Mouse (Mus musculus): Measurements from ENCODE around the gene Adamts18. TPM values are rescaled to one million over a fixed set of nuclear protein-coding genes. Genes with fewer than 3 reads are reported as not detected.

Gene Adamts18
- total and polyA plus RNA-seq, 2 experiments from 2014 or later: 4.0 to 6.2 TPM

DNA sequence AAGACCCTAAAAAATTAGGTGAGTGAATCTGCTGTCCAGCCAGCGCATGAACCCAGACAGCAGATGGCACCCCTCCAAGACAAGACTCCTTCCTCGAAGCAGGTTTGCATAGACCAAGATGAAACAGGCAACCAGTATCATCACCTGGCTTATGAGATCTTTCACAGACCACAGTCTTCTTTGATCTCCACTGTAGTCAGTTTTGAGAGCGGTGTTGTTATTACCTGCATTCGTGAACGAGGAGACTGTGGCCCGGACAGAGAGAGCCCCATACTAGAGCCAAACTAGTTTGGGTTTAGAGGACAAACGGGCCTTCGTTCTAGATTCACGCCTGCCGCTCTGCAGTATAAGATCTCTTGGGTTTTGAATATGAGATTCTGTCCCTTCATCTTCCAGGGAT lies 178.6 kb downstream of the Adamts18 start:
- ATAC-seq: no peak
- Histone ChIP-seq H3K27me3 (ENCODE audit: insufficient read depth, low read length) (no peaks in the 10 kb centered on the region), H3K36me3 (ENCODE audit: insufficient read depth, low read length) (no peaks in the 10 kb centered on the region), H3K4me3 (ENCODE audit: low read length) (no peak overlapping the region), H3K4me2 (ENCODE audit: low read depth, low read length) (no peak overlapping the region), H3K9me3 (ENCODE audit: low read length) (no peaks in the 10 kb centered on the region), H3K27ac (no peak overlapping the region), H3K9ac (replicated peaks; ENCODE audit: low read length) (no peak overlapping the region), H3K4me1 (ENCODE audit: insufficient read depth, low read length) (no peaks in the 10 kb centered on the region; the same call in 1 of the 2 replicates)
- TF ChIP-seq CTCF (IDR thresholded peaks at IDR 0.05; ENCODE audit: low read depth): peak; percentile 33; the same call in 1 of the 2 replicates
- no peak for DNase-seq (ENCODE audit: low spot score)
- WGBS: 92% methylated on average over 10 of the region's 10 CpGs

GRCm38 (mm10) chr8:113666714-113667432 lies 181.7 kb downstream of the Adamts18 start:
- Histone ChIP-seq H3K9me3 (ENCODE audit: low read length) (no peaks in the 10 kb centered on the region), H3K27me3 (ENCODE audit: insufficient read depth, low read length) (no peaks in the 10 kb centered on the region), H3K4me2 (ENCODE audit: low read depth, low read length) (no peak overlapping the region), H3K4me3 (ENCODE audit: low read length) (no peak overlapping the region), H3K9ac (replicated peaks; ENCODE audit: low read length) (no peak overlapping the region), H3K4me1 (ENCODE audit: insufficient read depth, low read length) (no peaks in the 10 kb centered on the region; the same call in 1 of the 2 replicates), H3K27ac (no peak overlapping the region), H3K36me3 (ENCODE audit: insufficient read depth, low read length) (no peaks in the 10 kb centered on the region)
- ATAC-seq (no peak), DNase-seq (ENCODE audit: low spot score) (no peak)
- TF ChIP-seq CTCF (IDR thresholded peaks at IDR 0.05; ENCODE audit: low read depth): no peak
- WGBS: 65% methylated on average over 16 of the region's 16 CpGs

DNA sequence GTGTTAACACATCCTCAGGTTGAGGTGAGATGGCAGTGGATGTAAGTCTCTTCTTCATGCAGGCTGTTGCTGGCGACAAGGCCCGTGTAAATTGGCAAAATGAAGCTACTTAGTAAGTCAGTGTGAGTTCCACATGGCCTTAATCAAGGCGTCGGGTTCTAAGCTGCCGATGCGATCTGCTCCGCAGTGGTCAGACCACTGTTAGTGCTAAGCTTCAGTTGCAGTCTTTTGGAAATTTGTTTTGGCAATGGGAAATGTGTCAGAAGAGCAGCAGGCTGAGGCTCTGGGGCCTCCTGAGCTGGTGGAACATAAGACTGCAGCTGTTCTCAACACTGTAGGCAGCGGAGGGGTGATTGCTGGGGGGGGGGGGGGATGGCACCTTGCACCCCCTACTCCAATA lies 182.6 kb downstream of the Adamts18 start:
- Histone ChIP-seq H3K9me3 (ENCODE audit: low read length) (no peaks in the 10 kb centered on the region), H3K9ac (replicated peaks; ENCODE audit: low read length) (no peak overlapping the region), H3K4me1 (ENCODE audit: insufficient read depth, low read length) (no peaks in the 10 kb centered on the region; the same call in 1 of the 2 replicates), H3K27me3 (ENCODE audit: insufficient read depth, low read length) (no peaks in the 10 kb centered on the region), H3K4me2 (ENCODE audit: low read depth, low read length) (no peak overlapping the region), H3K27ac (no peak overlapping the region), H3K4me3 (ENCODE audit: low read length) (no peak overlapping the region), H3K36me3 (ENCODE audit: insufficient read depth, low read length) (no peaks in the 10 kb centered on the region)
- WGBS: 48% methylated on average over 8 of the region's 8 CpGs
- TF ChIP-seq CTCF (IDR thresholded peaks at IDR 0.05; ENCODE audit: low read depth): no peak
- DNase-seq (ENCODE audit: low spot score) (peak; percentile 20), ATAC-seq (no peak)

DNA sequence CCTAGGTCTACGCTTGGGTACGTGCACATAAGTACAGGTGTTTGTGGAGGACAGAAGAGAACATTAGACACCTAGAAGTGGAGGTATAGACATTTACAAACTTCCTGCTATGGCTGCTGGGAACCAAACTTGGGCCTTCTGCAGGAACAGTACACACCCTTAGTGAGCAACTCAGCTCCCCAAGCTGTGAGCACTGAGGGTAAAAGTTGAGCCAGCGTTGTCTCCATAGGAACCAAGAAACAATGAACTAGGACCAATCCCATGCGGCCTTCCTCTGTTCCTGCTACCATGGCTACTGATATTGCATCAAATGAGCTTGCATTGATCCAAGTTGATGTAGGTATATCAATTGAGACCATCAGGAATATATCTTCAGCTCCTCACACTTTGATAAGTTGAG lies 183.5 kb downstream of the Adamts18 start:
- Histone ChIP-seq H3K4me2 (ENCODE audit: low read depth, low read length) (no peak overlapping the region), H3K4me1 (ENCODE audit: insufficient read depth, low read length) (no peaks in the 10 kb centered on the region; the same call in 1 of the 2 replicates), H3K4me3 (ENCODE audit: low read length) (no peak overlapping the region), H3K9me3 (ENCODE audit: low read length) (no peaks in the 10 kb centered on the region), H3K36me3 (ENCODE audit: insufficient read depth, low read length) (no peaks in the 10 kb centered on the region), H3K27me3 (ENCODE audit: insufficient read depth, low read length) (no peaks in the 10 kb centered on the region), H3K9ac (replicated peaks; ENCODE audit: low read length) (no peak overlapping the region), H3K27ac (no peak overlapping the region)
- ATAC-seq: no peak
- WGBS: 47% methylated on average over 4 of the region's 4 CpGs
- no peak for TF ChIP-seq CTCF (IDR thresholded peaks at IDR 0.05; ENCODE audit: low read depth)
- no peak for DNase-seq (ENCODE audit: low spot score)

DNA sequence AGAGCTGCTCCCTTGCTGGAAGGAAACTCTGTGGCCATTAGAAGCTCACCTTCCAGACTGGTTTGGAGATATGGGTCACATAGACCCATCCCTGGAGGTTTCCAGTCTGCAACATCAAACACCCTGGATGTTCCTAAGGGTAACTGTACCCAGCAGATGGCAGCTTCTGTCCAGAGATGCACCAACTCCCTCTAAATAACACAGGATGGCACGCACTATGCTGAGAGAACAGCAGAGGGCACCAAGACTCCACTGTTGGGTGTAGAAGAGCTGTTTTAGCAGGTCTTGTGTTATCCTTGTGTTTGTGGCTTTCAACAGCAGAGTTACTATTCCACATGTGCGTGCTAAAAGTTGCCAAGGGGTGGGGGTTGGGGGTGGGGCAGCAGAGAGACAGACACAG lies 184.0 kb downstream of the Adamts18 start:
- WGBS: 10% methylated on average over 2 of the region's 2 CpGs
- peak; percentile 93 for ATAC-seq
- TF ChIP-seq CTCF (IDR thresholded peaks at IDR 0.05; ENCODE audit: low read depth): peak; percentile 99

GRCm38 (mm10) chr8:113660128-113660527 lies 188.4 kb downstream of the Adamts18 start:
- H3K36me3 ChIP-seq (ENCODE audit: insufficient read depth, low read length): no peaks in the 10 kb centered on the region
- no peak for DNase-seq (ENCODE audit: low spot score)
- H3K27me3 ChIP-seq (ENCODE audit: insufficient read depth, low read length): no peaks in the 10 kb centered on the region
- H3K4me3 ChIP-seq (ENCODE audit: low read length): no peak overlapping the region
- H3K9ac ChIP-seq (replicated peaks; ENCODE audit: low read length): no peak overlapping the region
- H3K27ac ChIP-seq: no peak overlapping the region
- H3K4me2 ChIP-seq (ENCODE audit: low read depth, low read length): no peak overlapping the region
- TF ChIP-seq CTCF (IDR thresholded peaks at IDR 0.05; ENCODE audit: low read depth): no peak
- 91% methylated on average over 1 of the region's 1 CpGs for WGBS
- ATAC-seq: no peak
- no peaks in the 10 kb centered on the region for H3K9me3 ChIP-seq (ENCODE audit: low read length)
- H3K4me1 ChIP-seq (ENCODE audit: insufficient read depth, low read length): no peaks in the 10 kb centered on the region

More for the DNA sequence above, 184.0 kb downstream of the Adamts18 start:
- DNase-seq (ENCODE audit: low spot score): peak; percentile 95
- H3K9me3 ChIP-seq (ENCODE audit: low read length): no peaks in the 10 kb centered on the region
- no peak overlapping the region for H3K4me3 ChIP-seq (ENCODE audit: low read length)
- H3K27ac ChIP-seq: no peak overlapping the region
- H3K27me3 ChIP-seq (ENCODE audit: insufficient read depth, low read length): no peaks in the 10 kb centered on the region
- no peak overlapping the region for H3K4me2 ChIP-seq (ENCODE audit: low read depth, low read length)
- H3K36me3 ChIP-seq (ENCODE audit: insufficient read depth, low read length): no peaks in the 10 kb centered on the region
- H3K4me1 ChIP-seq (ENCODE audit: insufficient read depth, low read length): no peaks in the 10 kb centered on the region; the same call in 1 of the 2 replicates
- no peak overlapping the region for H3K9ac ChIP-seq (replicated peaks; ENCODE audit: low read length)

GRCm38 (mm10) chr8:113656681-113657298 lies 191.7 kb downstream of the Adamts18 start:
- DNase-seq (ENCODE audit: low spot score) (no peak), ATAC-seq (no peak)
- Histone ChIP-seq H3K36me3 (ENCODE audit: insufficient read depth, low read length) (no peaks in the 10 kb centered on the region), H3K27me3 (ENCODE audit: insufficient read depth, low read length) (no peaks in the 10 kb centered on the region), H3K27ac (no peak overlapping the region), H3K4me3 (ENCODE audit: low read length) (no peak overlapping the region), H3K9ac (replicated peaks; ENCODE audit: low read length) (no peak overlapping the region), H3K9me3 (ENCODE audit: low read length) (no peaks in the 10 kb centered on the region), H3K4me1 (ENCODE audit: insufficient read depth, low read length) (no peaks in the 10 kb centered on the region), H3K4me2 (ENCODE audit: low read depth, low read length) (no peak overlapping the region)
- no peak for TF ChIP-seq CTCF (IDR thresholded peaks at IDR 0.05; ENCODE audit: low read depth)
- WGBS: 72% methylated on average over 11 of the region's 11 CpGs
